Mouse (Mus musculus) midbrain, postnatal 0 days (tissue): ENCODE data around the gene Ptprq. TPM values are rescaled to one million over a fixed set of nuclear protein-coding genes. Genes with fewer than 3 reads are reported as not detected.

Experiments used
- ATAC-seq: fragments of 200-750 bp; cut with Nextera tagmentation; 2 replicates; pipeline ENCODE4 v1.8.0; 2017; ENCODE audit warnings: moderate number of reproducible peaks, mild to moderate bottlenecking, moderate TSS enrichment, moderate library complexity; ENCODE audit not compliant: low FRiP score
- DNase-seq: peaks from one replicate; pipeline ENCODE4 v3.0.0-alpha.2; 2015; ENCODE audit warnings: low spot score
- H3K27ac ChIP-seq: fragments of 300-500 bp; sonication (generic); 2 replicates; pipeline ENCODE4 v1.5.1; 2014; ENCODE audit warnings: low read depth, mild to moderate bottlenecking, low read length, mixed read lengths
- H3K27me3 ChIP-seq: fragments of 300-500 bp; sonication (generic); 2 replicates; pipeline ENCODE4 v1.6.1; 2014; ENCODE audit warnings: low read length, control low read depth, mixed read lengths; ENCODE audit not compliant: insufficient read depth
- H3K36me3 ChIP-seq: fragments of 300-500 bp; sonication (generic); 2 replicates; pipeline ENCODE4 v1.6.1; 2014; ENCODE audit warnings: low read length, control low read depth, mixed read lengths; ENCODE audit not compliant: insufficient read depth
- H3K4me1 ChIP-seq: fragments of 300-500 bp; sonication (generic); 2 replicates; pipeline ENCODE4 v1.6.1; 2014; ENCODE audit warnings: mild to moderate bottlenecking, control low read depth, antibody characterized with exemption, low read length, mixed read lengths; ENCODE audit not compliant: insufficient read depth
- H3K4me2 ChIP-seq: fragments of 300-500 bp; sonication (generic); 2 replicates; pipeline ENCODE4 v1.6.1; 2014; ENCODE audit warnings: low read depth, mild to moderate bottlenecking, low read length, mixed read lengths; ENCODE audit not compliant: poor library complexity, severe bottlenecking
- H3K4me3 ChIP-seq: fragments of 300-500 bp; sonication (generic); 2 replicates; pipeline ENCODE4 v1.5.1; 2014; ENCODE audit warnings: low read depth, mild to moderate bottlenecking, low read length, moderate library complexity
- H3K9ac ChIP-seq: fragments of 300-500 bp; sonication (generic); replicated peaks from 2 replicates; pipeline ENCODE4 v1.6.1; 2014; ENCODE audit warnings: mild to moderate bottlenecking, low read length, moderate library complexity, mixed read lengths; ENCODE audit not compliant: poor library complexity, severe bottlenecking
- H3K9me3 ChIP-seq: fragments of 300-500 bp; sonication (generic); 2 replicates; pipeline ENCODE4 v1.6.1; 2016; ENCODE audit warnings: low read length, control low read depth
- CTCF ChIP-seq: IDR thresholded peaks from 2 replicates; pipeline ENCODE4 v1.5.1; 2016; ENCODE audit warnings: antibody characterized with exemption, mild to moderate bottlenecking
- WGBS: fragments of 180-500 bp; shearing (Covaris S2); extraction: QIAGEN DNeasy Blood & Tissue Kit; methylation state at CpG from one replicate; pipeline ENCODE4 v1.1.7; 2014; 5-methylcytosine and 5-hydroxymethylcytosine counted together
- polyA plus RNA-seq: library from polyadenylated mRNA; unstranded; fragments of >200 nt; fragmentation: Nextera tagmentation; extraction: Ambion mirVana; gene quantifications from 2 replicates; pipeline ENCODE4 v1.2.1, GENCODE M21; 2015
- total RNA-seq: library from RNA; depleted of rRNA; stranded (reverse); fragments of >200 nt; gene quantifications from 2 replicates; pipeline ENCODE4 v1.2.3, GENCODE M21; 2014

The Ptprq gene
- total and polyA plus RNA-seq, 2 experiments from 2014 or later = 0.09 to 0.38 TPM

DNA sequence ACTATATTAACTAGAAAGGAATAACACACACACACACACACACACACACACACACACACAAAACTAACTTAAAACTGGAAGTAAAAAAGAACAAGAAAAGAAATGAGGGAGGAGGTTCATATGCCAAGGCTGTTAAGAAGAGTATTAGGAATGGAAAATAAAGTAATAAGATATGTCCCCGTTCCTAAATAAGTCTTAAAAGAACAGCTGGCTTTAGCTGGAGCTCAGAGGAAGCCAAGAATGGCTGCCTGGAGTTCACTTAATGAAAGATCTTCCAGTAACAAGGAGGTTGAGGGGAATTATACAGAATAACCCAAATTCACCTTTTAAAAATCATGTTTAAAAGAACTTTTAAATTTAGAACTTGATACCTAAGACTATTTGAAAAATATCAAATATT, 93.2 kb downstream of the Ptprq start:
- no peak for ATAC-seq
- Histone ChIP-seq H3K4me1 (no peaks in the 10 kb centered on the region), H3K27me3 (no peaks in the 10 kb centered on the region), H3K36me3 (no peaks in the 10 kb centered on the region), H3K4me3 (no peak overlapping the region), H3K9ac (no peak overlapping the region), H3K9me3 (no peaks in the 10 kb centered on the region), H3K4me2 (no peak overlapping the region), H3K27ac (no peak overlapping the region)
- TF ChIP-seq CTCF = no peak
- 57% methylated on average over 1 of the region's 1 CpGs for WGBS
- DNase-seq = no peak

- H3K4me1 ChIP-seq = no peaks in the 10 kb centered on the region
- no peak overlapping the region for H3K9ac ChIP-seq
- H3K9me3 ChIP-seq = no peaks in the 10 kb centered on the region
- no peaks in the 10 kb centered on the region for H3K36me3 ChIP-seq
- no peaks in the 10 kb centered on the region for H3K27me3 ChIP-seq
- ATAC-seq (no peak), DNase-seq (no peak)
- 84% methylated on average over 4 of the region's 4 CpGs for WGBS
- TF ChIP-seq CTCF = no peak
- no peak overlapping the region for H3K4me2 ChIP-seq
- no peak overlapping the region for H3K4me3 ChIP-seq
- no peak overlapping the region for H3K27ac ChIP-seq
Measured at GRCm38 (mm10) chr10:107624211-107624610, 95.6 kb downstream of the Ptprq start.

DNA sequence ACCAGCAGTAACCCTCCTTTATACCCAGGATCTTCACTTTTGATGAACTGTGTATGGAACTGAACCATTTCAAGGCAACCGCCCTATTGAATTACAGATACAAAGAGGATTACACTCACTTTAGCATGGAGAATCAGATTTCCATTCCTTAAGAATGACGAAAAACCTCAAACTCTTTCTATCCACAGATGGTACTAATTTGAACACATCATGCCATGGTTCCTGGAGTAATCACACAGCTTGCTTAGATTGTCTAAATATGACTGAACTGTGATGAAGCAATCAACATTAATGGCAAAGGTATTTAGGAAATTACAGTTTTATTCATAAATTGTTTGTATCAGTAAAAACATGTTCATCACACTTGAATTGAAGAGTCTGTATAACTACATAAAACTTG, 104.4 kb downstream of the Ptprq start:
- DNase-seq (no peak), ATAC-seq (no peak)
- Histone ChIP-seq H3K9me3 (no peaks in the 10 kb centered on the region), H3K27ac (no peak overlapping the region), H3K36me3 (no peaks in the 10 kb centered on the region), H3K4me3 (no peak overlapping the region), H3K27me3 (no peaks in the 10 kb centered on the region), H3K4me2 (no peak overlapping the region), H3K9ac (no peak overlapping the region), H3K4me1 (no peaks in the 10 kb centered on the region)
- 26% methylated on average over 2 of the region's 2 CpGs for WGBS
- TF ChIP-seq CTCF = no peak

- no peak overlapping the region for H3K4me3 ChIP-seq
- no peak for TF ChIP-seq CTCF
- H3K9me3 ChIP-seq = no peaks in the 10 kb centered on the region
- no peak overlapping the region for H3K4me2 ChIP-seq
- H3K9ac ChIP-seq = no peak overlapping the region
- no peaks in the 10 kb centered on the region for H3K27me3 ChIP-seq
- no peaks in the 10 kb centered on the region for H3K36me3 ChIP-seq
- no peak for ATAC-seq
- no peak for DNase-seq
- no peaks in the 10 kb centered on the region for H3K4me1 ChIP-seq
- H3K27ac ChIP-seq = no peak overlapping the region
- WGBS = 85% methylated on average over 6 of the region's 6 CpGs
Measured at GRCm38 (mm10) chr10:107601371-107601770, 118.5 kb downstream of the Ptprq start.

DNA sequence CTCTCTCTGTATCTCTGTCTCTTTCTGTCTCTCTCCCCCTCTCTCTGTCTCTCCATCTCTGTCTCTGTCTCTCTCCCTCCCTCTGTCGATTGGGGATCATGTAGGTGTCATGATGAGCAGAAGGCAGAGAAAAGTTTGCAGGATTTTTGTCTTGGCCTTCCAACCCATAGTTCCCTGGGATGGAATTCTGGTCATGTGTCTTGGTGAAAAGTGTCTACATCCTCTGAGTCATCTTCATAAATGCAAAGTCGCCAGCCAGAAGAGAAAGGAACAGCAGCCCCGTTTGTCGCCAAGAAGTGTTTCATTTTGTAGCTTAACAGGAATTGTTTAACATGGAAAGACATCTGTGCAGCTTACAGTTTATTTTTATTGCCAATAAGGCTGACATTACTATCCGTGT, 136.5 kb downstream of the Ptprq start:
- no peak overlapping the region for H3K4me3 ChIP-seq
- H3K9me3 ChIP-seq = no peaks in the 10 kb centered on the region
- H3K27ac ChIP-seq = no peak overlapping the region
- no peak overlapping the region for H3K4me2 ChIP-seq
- H3K9ac ChIP-seq = no peak overlapping the region
- H3K27me3 ChIP-seq = no peaks in the 10 kb centered on the region
- no peaks in the 10 kb centered on the region for H3K4me1 ChIP-seq
- WGBS = 88% methylated on average over 5 of the region's 5 CpGs
- ATAC-seq = no peak
- TF ChIP-seq CTCF = no peak
- no peak for DNase-seq
- H3K36me3 ChIP-seq = no peaks in the 10 kb centered on the region

DNA sequence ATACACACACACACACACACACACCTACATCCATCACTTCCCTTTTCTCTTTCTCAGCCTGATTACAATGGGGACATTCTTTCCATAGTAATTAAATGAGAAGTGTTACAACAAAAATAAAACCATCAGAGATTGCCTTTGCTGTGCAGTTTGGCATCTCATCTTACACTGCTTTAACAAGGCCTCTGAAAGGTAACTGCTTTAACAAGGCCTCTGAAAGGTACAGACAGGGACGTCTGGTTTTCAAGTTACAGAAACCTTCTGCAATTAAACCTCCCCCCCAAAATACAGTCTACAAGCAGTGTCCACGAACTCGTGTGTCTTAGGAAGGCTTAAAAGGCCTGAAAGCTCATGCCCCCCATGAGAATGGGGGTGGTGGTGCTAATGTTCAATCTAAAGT, 150.8 kb downstream of the Ptprq start:
- no peak for ATAC-seq
- no peak overlapping the region for H3K9ac ChIP-seq
- no peaks in the 10 kb centered on the region for H3K4me1 ChIP-seq
- H3K27ac ChIP-seq = no peak overlapping the region
- no peaks in the 10 kb centered on the region for H3K9me3 ChIP-seq
- H3K27me3 ChIP-seq = no peaks in the 10 kb centered on the region
- no peak for TF ChIP-seq CTCF
- H3K4me3 ChIP-seq = no peak overlapping the region
- no peak overlapping the region for H3K4me2 ChIP-seq
- DNase-seq = no peak
- WGBS = 71% methylated on average over 3 of the region's 3 CpGs
- H3K36me3 ChIP-seq = no peaks in the 10 kb centered on the region
